Mouse (Mus musculus) stomach, postnatal 0 days (tissue): ENCODE results near the gene Hif3a. TPM values are rescaled to one million over a fixed set of nuclear protein-coding genes. Genes with fewer than 3 reads are reported as not detected.

Experiments
- ATAC-seq: fragments of 200-750 bp; cut with Nextera tagmentation; 2 replicates; pipeline ENCODE4 v1.8.0; 2017; ENCODE audit not compliant: low FRiP score, low TSS enrichment
- DNase-seq: peaks from one replicate; pipeline ENCODE4 v3.0.0-alpha.2; 2016; ENCODE audit warnings: low spot score
- H3K27ac ChIP-seq: fragments of 300-500 bp; sonication (generic); replicated peaks from 2 replicates; pipeline ENCODE4 v1.5.1; 2014; ENCODE audit warnings: mild to moderate bottlenecking, control low read depth
- H3K27me3 ChIP-seq: fragments of 300-500 bp; sonication (generic); 2 replicates; pipeline ENCODE4 v1.6.1; 2014; ENCODE audit warnings: low read length; ENCODE audit not compliant: control insufficient read depth, insufficient read depth
- H3K36me3 ChIP-seq: fragments of 300-500 bp; sonication (generic); 2 replicates; pipeline ENCODE4 v1.6.1; 2014; ENCODE audit warnings: low read length, mixed read lengths; ENCODE audit not compliant: control insufficient read depth, insufficient read depth
- H3K4me1 ChIP-seq: fragments of 300-500 bp; sonication (generic); replicated peaks from 2 replicates; pipeline ENCODE4 v1.6.1; 2014; ENCODE audit warnings: antibody characterized with exemption; ENCODE audit not compliant: control insufficient read depth, insufficient read depth
- H3K4me2 ChIP-seq: fragments of 300-500 bp; sonication (generic); replicated peaks from 2 replicates; pipeline ENCODE4 v1.6.1; 2014; ENCODE audit warnings: low read depth, mild to moderate bottlenecking, control low read depth, moderate library complexity
- H3K4me3 ChIP-seq: fragments of 300-500 bp; sonication (generic); 2 replicates; pipeline ENCODE4 v1.5.1; 2014; ENCODE audit warnings: low read depth, low read length, control low read depth
- H3K9ac ChIP-seq: fragments of 300-500 bp; sonication (generic); 2 replicates; pipeline ENCODE4 v1.6.1; 2014; ENCODE audit warnings: mild to moderate bottlenecking, low read length, control low read depth, mixed read lengths
- H3K9me3 ChIP-seq: fragments of 300-500 bp; sonication (generic); 2 replicates; pipeline ENCODE4 v1.6.1; 2016; ENCODE audit warnings: low read length; ENCODE audit not compliant: control insufficient read depth
- CTCF ChIP-seq: IDR thresholded peaks from 2 replicates; pipeline ENCODE4 v1.5.1; 2016; ENCODE audit warnings: antibody characterized with exemption, low read depth, mild to moderate bottlenecking, moderate library complexity
- EP300 ChIP-seq: optimal IDR thresholded peaks from 2 replicates; pipeline ENCODE3; 2016; ENCODE audit warnings: antibody characterized with exemption
- WGBS: fragments of 180-500 bp; shearing (Covaris S2); extraction: QIAGEN DNeasy Blood & Tissue Kit; methylation state at CpG from one replicate; pipeline ENCODE4 v1.1.7; 2014; 5-methylcytosine and 5-hydroxymethylcytosine counted together
- polyA plus RNA-seq: library from polyadenylated mRNA; unstranded; fragments of >200 nt; fragmentation: Nextera tagmentation; extraction: Ambion mirVana; gene quantifications from 2 replicates; pipeline ENCODE4 v1.2.1, GENCODE M21; 2015

Hif3a gene
- polyA plus RNA-seq, 1 experiment from 2014 or later = 4.0 TPM

- 82% methylated on average over 6 of the region's 6 CpGs for WGBS
- Histone ChIP-seq H3K9me3 (no peaks in the 10 kb centered on the region), H3K36me3 (peaks cover 34% of the 10 kb centered on the region)
Observed at GRCm38 (mm10) chr7:17015381-17015780, 46.8 kb downstream of the Hif3a start.

GRCm38 (mm10) chr7:17011909-17012590, 50.2 kb downstream of the Hif3a start:
- DNase-seq = no peak
- no peaks in the 10 kb centered on the region for H3K9me3 ChIP-seq
- no peak overlapping the region for H3K9ac ChIP-seq
- WGBS = 93% methylated on average over 7 of the region's 7 CpGs
- H3K27me3 ChIP-seq = no peaks in the 10 kb centered on the region
- ATAC-seq = no peak
- TF ChIP-seq EP300 = no peak
- no peak for TF ChIP-seq CTCF
- H3K4me2 ChIP-seq = no peak overlapping the region
- no peak overlapping the region for H3K27ac ChIP-seq
- H3K4me3 ChIP-seq = no peak overlapping the region
- H3K4me1 ChIP-seq = no peaks in the 10 kb centered on the region; the same call in 1 of the 2 replicates
- peaks cover 52% of the 10 kb centered on the region for H3K36me3 ChIP-seq

More at GRCm38 (mm10) chr7:17015381-17015780, 46.8 kb downstream of the Hif3a start:
- ATAC-seq (no peak), DNase-seq (no peak)
- Histone ChIP-seq H3K27ac (no peak overlapping the region), H3K27me3 (no peaks in the 10 kb centered on the region), H3K4me3 (no peak overlapping the region), H3K9ac (no peak overlapping the region), H3K4me2 (no peak overlapping the region), H3K4me1 (peaks cover 10% of the 10 kb centered on the region)
- TF ChIP-seq EP300 (no peak), CTCF (peak; percentile 38)

GRCm38 (mm10) chr7:17010010-17010347, 52.2 kb downstream of the Hif3a start:
- WGBS = 88% methylated on average over 5 of the region's 5 CpGs
- Histone ChIP-seq H3K9me3 (no peaks in the 10 kb centered on the region), H3K4me3 (no peak overlapping the region), H3K4me2 (no peak overlapping the region), H3K27me3 (no peaks in the 10 kb centered on the region), H3K9ac (no peak overlapping the region), H3K36me3 (peaks cover 54% of the 10 kb centered on the region), H3K4me1 (no peaks in the 10 kb centered on the region), H3K27ac (no peak overlapping the region)
- ATAC-seq (no peak), DNase-seq (no peak)
- TF ChIP-seq CTCF (no peak), EP300 (no peak)

GRCm38 (mm10) chr7:17009326-17010009, 52.8 kb downstream of the Hif3a start:
- Histone ChIP-seq H3K4me2 (no peak overlapping the region), H3K36me3 (peaks cover 51% of the 10 kb centered on the region), H3K4me1 (no peaks in the 10 kb centered on the region), H3K9me3 (no peaks in the 10 kb centered on the region), H3K9ac (no peak overlapping the region), H3K4me3 (no peak overlapping the region), H3K27me3 (no peaks in the 10 kb centered on the region), H3K27ac (no peak overlapping the region)
- ATAC-seq (no peak), DNase-seq (no peak)
- WGBS = 86% methylated on average over 16 of the region's 16 CpGs
- TF ChIP-seq EP300 = no peak
- TF ChIP-seq CTCF = no peak

- Histone ChIP-seq H3K4me2 (no peak overlapping the region), H3K36me3 (peaks cover 44% of the 10 kb centered on the region), H3K4me1 (no peaks in the 10 kb centered on the region), H3K27ac (no peak overlapping the region), H3K27me3 (no peaks in the 10 kb centered on the region), H3K4me3 (no peak overlapping the region), H3K9ac (no peak overlapping the region), H3K9me3 (no peaks in the 10 kb centered on the region)
- TF ChIP-seq CTCF (peak; percentile 93), EP300 (no peak)
- DNase-seq (peak; percentile 78), ATAC-seq (peak; percentile 63)
- 70% methylated on average over 4 of the region's 4 CpGs for WGBS
Observed at GRCm38 (mm10) chr7:17007300-17007699, 54.9 kb downstream of the Hif3a start.

- WGBS = 59% methylated on average over 7 of the region's 7 CpGs
- Histone ChIP-seq H3K9ac (no peak overlapping the region), H3K27me3 (no peaks in the 10 kb centered on the region), H3K4me2 (no peak overlapping the region), H3K4me1 (no peaks in the 10 kb centered on the region), H3K27ac (no peak overlapping the region), H3K9me3 (no peaks in the 10 kb centered on the region), H3K4me3 (no peak overlapping the region), H3K36me3 (peaks cover 33% of the 10 kb centered on the region)
- no peak for TF ChIP-seq CTCF
- no peak for TF ChIP-seq EP300
- peak; percentile 20 for DNase-seq
- no peak for ATAC-seq
Observed at GRCm38 (mm10) chr7:17004716-17005115, 57.5 kb downstream of the Hif3a start.
